Mouse (Mus musculus) monocyte, adult 2 months (primary cell): ENCODE data around the gene Zfp811.

Experiments
- DNase-seq, 2 experiments: peaks; one replicate each; pipeline ENCODE4 v3.0.0; 2022; ENCODE audit warnings: low spot score in 2 of 2, low read depth in 1 of 2

The Zfp811 gene

GRCm38 (mm10) chr17:32757331-32757730, 52.4 kb downstream of the Zfp811 start:
- DNase-seq, result no peak

DNA sequence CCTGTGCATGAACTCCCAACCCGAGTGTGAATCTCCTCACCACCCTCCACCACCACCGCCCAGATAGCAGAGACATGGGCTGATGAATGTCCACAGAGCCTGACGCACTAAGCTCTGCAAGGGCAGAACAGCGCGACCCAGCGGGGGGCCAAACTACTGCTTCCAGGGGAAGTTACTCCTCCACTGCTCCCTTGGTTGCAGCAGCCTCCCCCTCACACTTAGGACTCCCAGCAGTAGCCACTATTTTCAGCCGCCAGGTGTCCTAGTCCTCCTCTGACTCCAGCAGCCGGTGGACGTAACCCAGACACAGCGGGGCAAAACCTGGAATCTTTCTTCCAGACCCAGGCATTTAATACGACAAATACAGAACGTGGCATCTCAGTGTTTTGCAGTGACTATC, 56.1 kb downstream of the Zfp811 start:
- DNase-seq, result no peak

GRCm38 (mm10) chr17:32752813-32753360, 56.8 kb downstream of the Zfp811 start:
- DNase-seq, result no peak

- DNase-seq, result no peak
Measured at GRCm38 (mm10) chr17:32750611-32751010, 59.1 kb downstream of the Zfp811 start.
